Mouse (Mus musculus): ENCODE data around the gene Gm20388.

DNA sequence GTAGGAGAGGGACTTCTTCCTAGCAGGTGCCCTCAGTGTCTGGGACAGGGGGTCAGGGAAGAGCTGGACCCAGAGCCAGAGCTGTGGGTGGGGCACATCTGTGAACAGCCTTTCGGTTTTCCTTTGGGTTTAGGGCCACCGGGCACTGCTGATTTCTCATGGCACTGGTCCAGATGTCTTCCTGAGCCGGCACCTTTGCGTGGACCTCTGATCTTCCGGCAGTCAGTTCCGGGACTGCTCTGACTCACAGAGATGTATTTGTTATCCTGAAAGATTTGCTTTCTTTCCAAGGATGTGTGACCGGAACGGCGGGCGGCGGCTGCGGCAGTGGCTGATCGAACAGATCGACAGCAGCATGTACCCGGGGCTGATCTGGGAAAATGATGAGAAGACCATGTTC lies 828.9 kb downstream of the Gm20388 start:
- TF ChIP-seq POLR2A (IDR thresholded peaks at IDR 0.05; ENCODE audit: insufficient read depth, low read length) (no peak), CTCF (IDR thresholded peaks at IDR 0.05; ENCODE audit: low read depth, low read length) (no peak), EP300 (IDR thresholded peaks at IDR 0.05; ENCODE audit: insufficient read depth, low read depth, low read length) (no peak)

Data from ES-Bruce4 (cell line).